Mouse (Mus musculus) forelimb bud, embryonic 11.5 days (tissue): ENCODE results near the gene Gm20388.

Experiments
- DNase-seq: peaks from one replicate; pipeline ENCODE4 v3.0.0-alpha.2; 2012; ENCODE audit warnings: low read depth, low spot score

Gm20388 gene

DNA sequence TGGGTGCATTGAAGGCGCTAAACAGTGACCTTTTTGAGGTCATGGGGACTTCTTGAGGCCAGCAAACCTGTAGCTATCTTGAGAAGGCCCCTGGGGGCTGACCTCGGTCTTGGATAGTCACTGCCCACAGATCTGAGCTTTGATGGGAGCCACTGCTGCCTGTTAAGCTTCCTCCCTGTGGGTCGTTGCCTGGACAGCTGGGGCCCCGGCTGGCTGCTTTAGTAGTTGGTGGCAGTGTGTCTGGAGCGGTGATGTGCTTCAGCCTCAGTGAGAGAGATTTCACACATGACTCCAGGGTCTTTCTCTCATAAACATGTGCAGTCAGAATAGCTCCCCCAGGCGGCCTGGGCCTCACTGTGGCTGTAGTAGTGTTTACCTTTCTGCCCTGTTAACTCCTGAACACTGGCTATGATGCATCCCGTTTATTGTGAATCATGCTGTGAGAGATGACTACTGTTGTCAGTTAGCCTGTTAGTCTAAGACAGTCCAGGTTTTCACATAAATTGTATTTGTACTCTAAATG lies 2100.5 kb downstream of the Gm20388 start:
- DNase-seq, result no peak

DNA sequence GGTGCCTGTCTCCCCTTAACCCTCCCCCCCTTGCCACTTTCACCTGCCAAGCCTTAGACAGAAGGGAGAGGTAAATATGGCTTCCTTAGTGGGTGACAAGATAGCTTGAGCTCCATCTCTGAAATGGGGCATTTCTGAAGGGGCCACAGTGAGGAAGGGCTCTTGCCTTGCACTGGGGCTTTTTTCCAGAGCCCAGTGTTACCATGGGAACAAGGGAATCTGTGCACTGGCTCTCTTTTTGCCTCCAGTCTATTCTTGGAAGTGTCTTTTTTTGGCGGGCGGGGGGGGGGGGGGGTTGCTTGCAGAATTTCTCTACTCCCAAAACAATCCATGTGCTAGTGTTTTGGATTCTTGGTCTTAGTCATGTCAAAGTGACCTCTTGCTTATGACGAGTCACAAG lies 2104.0 kb downstream of the Gm20388 start:
- DNase-seq, result no peak

DNA sequence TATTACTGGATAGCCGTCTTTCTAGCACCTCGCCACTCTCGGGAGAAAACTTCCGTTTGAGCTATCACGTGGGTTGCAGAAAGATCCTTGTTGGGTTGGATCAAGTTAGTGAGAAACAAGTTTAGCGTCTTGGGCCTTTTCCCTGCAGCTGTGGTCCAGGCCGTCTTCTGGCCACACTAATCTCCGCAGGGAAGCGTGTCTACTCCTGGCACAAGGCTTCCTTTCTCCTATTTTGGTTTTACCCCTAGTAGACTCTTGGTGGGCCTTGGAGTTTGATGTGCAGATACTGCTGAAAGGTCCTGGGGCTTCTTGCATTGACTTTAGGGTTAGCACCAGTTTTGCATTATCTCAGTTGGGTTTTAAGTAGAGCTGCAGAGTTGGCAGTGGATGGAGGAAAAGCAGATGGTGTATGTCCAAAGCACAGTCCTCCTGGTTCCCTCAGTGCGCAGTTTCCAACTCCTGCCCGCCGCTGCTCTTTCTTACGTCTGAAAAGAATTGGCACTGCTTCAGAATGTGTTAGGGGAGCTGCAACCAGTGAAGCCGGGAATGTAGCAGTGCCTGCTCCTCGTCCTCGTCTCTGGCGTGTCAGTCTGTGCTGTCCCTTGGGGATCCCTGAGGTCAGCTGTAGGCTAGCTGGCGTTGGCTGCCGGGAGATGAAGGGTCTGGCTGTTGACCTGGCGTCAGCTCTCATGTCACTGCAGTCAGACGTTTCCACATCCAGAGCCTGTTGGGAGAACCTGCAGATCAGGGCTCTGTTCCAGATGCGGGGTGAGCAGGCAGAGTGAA lies 2107.6 kb downstream of the Gm20388 start:
- DNase-seq, result no peak

DNA sequence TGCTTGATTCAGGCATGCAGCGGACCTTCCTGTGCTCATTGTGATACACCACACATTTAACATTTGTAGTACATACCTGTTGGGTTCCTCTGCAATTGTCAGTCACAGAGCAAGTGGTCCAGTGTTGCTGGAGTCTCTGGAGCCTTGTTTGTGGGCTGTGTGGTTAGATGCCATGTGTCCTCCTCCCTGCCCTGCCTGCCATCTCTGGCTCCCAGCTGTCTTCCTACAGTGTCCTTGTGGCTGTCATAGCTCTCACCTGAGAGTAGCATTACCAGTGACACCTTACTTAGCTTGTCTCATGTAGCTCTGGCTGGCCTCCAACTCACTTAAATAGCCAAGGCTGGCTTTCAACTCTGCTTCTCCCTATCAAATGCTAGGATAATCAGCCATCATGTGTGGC lies 2108.5 kb downstream of the Gm20388 start:
- DNase-seq, result no peak

DNA sequence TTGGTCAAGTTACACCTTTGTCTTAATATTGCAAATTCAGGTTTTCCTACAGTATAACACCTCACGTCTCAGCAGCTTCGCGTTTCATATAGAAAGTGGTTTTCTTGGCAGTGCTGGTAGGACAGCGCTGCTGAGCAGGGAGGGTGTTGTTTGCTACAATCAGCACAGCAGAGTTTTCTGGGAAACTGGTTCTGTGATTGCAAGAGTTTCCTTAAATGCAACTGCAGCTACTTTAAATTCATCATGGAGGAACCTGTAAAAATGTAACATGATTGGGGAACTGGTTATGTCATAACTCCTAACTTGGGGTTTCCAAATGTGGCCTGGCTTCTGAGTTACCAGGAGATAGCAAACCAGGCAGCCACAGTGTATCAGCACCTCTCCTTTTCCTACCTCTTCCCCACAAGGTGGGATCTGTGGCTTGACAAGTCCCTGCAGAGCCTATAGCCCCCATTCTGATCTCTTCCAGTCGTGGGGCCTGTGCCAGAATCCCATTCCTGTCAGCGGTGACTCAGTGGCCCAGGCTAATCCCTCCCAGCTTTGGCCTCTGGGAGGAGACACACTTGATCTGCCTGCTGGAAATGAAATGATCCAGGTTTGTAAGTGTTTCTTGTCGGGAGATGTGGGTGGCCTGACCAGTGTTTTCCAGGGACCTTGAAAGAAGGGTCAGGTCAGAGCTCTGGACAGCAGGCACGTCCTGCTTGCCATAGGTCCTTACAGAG lies 2109.6 kb downstream of the Gm20388 start:
- DNase-seq, result no peak

DNA sequence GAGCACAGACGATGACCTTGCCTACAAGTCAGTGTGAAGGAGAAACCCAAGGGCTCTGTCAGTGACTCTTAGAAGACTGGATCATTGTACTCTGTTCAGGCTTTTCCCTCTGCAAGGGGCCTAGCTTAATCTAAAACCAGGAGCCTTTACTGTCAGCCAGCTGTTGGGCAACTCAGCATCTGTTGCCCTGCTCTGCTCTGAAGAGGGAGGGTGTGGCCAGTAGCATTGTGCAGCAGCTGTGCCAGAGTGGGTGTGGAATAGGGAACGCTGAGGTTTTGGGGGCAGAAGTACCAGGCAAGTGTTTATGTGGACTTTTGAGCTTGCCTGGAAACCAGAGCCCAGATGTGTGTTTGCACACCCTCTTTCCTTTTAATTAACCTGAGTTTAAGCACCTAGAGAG lies 2111.1 kb downstream of the Gm20388 start:
- no peak for DNase-seq

DNA sequence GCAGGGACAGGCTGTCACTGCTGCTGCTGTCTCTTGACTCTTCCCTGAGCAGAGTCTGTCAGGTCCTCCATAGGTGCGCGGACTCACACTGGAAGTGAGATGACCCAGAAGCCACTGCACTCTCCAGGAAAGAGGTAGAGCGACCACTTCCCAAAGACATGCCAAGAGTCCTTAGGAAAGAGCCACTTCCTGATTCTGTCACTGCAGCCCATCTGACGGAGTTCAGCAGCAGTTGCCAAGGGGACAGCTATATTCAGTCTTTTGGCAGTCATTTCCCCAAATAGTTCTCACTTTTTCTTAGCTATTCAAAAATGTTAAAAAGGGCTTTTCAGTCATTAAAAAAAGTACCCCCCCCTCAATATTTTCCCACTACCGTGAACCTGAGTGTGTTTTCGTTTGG lies 2111.6 kb downstream of the Gm20388 start:
- DNase-seq, result no peak

DNA sequence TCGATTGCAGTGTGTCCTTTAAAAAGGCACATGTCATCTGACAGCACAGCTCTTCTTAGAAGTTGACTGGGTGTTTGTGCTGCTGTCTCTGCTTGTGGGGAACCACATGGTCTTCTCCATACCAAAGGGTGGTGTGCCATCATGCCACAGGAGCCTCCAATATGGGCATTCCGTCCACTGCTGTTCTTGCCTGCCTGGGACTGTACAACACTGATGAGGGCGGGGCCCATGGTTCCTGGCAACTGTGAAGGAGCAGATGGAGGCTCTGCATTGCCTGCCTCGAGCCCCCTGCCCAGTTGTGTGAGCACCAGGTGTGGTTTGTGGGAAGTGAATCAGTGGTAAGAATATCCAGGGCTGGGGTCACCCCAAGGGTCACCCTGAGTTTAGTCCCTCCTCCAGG lies 2112.1 kb downstream of the Gm20388 start:
- DNase-seq, result no peak

DNA sequence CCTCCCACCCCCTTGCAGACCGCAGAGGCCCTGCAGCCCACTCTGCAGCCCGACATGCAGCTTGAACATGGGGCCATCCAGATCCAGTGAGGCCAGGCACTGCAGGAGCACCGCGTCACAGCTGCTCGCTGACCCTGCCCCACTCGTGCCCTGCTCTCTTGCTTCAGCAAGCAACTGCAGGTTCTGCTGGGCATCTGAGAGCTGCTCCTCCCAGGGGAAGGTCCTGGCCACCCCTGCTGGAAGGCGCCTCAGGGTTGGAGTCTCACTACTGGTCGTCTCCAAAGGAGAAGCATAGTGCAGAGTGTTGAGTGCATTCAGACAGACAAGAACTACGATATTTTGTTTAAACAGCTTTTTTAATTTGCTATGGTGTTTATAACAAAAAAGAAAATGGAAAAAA lies 2114.9 kb downstream of the Gm20388 start:
- no peak for DNase-seq

DNA sequence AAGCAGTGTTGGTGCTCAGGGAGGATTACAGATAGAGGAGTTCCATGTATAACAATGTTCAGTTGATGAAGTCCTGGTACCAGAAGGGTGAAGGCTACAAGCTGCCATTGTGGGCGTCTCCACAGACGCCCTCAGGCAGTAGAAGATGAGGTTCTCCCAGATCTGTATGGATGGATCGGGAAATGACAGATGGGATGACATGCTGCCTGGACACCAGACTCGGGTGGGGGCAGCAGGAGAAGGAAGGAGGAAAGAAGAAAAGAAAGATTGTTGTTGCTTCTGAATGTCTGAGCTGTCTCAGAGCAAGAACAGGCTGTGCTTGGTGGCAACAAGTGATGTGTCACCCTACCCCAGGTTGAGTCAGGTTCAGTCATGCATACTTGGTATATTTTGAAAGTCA lies 2117.5 kb downstream of the Gm20388 start:
- no peak for DNase-seq

DNA sequence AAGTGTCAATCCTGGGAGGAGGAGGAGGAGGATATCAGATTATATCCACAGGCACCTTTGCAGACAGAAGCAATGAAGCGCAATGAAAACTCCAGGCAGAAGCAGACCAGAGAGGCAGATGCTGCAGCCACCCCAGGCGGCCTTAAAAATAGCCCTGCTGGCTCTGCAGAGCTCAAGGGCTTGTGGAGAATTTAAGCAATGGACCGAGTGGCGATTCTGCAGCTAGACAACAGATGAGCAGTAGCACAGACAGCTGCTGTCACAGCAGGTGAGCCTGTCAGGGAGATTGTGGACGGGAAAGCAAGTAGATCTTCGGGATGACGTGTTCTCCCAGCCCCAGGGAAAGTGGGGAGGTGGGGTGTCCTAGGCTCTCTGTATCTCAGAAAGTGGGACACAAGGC lies 2120.3 kb downstream of the Gm20388 start:
- DNase-seq, result no peak

DNA sequence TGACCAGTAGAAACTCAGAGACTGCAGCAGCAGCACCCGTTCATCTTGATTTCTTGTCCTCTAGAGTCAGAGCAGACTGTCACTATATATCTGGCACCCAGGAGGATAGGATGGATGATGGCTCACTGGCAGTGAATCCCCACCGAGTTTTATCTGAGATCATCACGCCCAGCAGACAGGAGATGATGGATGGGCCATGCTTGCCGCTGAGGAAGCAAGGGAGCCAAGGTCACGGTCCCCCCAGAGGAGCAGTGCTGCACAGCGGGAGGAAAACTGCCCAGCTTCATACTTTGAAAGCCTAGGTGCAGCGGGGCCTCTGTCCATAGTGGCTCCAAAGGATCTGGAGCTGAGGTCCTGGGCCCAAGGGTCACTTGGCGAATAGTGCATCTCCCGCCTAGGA lies 2122.1 kb downstream of the Gm20388 start:
- no peak for DNase-seq

DNA sequence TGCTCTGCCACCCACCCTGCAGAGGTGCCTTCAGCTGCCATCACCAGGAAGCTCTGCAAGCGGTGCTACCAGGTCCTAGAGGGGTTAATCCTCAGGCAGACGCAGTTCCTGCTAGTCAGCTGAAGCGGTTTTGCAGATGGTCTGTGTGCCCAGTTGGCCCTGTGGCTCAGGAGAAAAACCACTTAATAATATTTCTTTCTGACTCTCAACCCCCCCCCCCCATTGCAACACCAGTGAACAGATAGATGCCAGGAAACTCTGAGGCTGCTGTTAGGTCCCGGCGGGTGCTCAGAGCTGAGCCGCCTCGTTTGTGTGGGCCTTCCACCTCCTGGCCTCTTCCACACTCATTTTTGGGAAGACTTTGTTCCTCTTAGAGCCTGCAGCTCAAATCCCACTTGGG lies 2124.9 kb downstream of the Gm20388 start:
- no peak for DNase-seq

DNA sequence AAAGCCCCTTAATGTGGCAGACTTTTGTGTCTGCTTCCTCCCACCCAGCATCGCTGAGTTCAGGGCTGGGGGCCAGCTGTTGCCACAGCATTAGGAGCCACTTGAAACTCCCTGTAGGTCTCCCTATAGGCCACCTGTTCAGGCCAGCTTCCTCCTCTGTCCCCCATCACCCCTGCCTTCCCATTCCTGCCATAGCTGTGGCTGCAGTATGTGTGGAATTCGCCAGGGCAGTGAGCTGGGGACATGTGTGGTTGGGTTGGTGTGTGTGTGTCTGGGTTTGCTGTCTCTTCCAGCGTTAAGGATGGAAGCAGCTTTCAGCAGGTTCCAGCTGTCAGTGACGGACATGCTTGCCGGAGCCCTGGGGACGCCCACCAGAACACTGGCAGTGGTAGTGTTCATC lies 2125.7 kb downstream of the Gm20388 start:
- no peak for DNase-seq

DNA sequence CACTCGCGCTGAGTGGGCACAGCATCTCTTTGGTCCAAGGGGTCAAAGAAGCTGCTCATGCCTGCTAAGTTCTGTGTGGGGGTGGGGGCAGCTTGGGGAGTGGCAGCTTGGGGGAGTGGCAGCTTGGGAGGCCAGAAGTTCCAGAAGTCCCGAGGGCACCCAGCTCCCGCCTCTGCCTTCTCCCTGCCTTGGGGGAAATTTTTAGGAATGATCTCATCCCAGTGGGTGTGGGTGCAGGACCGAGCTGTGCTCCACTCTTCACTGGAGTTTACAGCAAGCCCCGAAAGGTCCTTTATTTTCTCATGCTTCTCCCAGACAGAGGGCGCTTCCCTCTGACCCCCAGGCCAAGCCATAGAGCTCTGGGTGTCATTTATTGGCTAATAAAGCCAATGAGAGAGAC lies 2126.6 kb downstream of the Gm20388 start:
- DNase-seq, result no peak

DNA sequence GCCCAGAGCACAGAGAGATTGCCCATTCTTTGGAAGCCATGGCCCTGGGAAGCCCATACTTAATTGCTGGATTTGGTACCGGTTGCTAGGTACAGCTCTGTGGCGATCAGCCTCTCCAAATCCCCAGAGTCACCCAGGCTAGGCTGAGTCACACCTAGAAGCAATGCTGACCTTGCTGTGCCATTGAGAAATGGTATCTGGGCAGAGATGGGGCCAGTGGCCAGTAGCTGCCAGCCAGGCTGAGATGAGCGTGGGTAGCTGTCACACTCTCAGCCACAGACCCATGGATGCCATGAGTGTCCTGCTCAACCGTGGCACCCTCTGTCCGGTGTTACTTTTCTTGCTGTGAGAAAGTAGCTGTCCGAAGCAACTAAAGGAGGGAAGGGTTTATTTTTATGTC lies 2127.4 kb downstream of the Gm20388 start:
- DNase-seq, result no peak

DNA sequence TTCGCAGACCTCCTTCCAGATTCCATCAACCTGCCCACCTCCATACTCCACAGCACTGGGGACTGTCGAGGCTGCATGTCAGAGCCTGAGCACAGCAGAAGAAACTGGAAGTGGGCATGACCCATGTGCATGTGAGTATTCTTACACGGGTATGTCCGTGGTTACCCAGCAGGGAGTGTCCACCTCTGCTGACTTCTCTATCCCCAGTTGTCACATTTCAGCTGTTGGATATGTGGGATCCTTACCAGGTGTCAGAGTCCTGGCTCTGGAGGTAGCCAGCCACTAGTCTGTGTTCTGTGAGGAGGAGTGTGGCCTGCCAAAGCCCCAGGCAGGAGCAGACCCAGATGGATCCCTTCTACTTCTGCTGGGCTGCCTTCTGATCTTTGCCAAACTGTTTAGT lies 2128.8 kb downstream of the Gm20388 start:
- DNase-seq, result no peak

DNA sequence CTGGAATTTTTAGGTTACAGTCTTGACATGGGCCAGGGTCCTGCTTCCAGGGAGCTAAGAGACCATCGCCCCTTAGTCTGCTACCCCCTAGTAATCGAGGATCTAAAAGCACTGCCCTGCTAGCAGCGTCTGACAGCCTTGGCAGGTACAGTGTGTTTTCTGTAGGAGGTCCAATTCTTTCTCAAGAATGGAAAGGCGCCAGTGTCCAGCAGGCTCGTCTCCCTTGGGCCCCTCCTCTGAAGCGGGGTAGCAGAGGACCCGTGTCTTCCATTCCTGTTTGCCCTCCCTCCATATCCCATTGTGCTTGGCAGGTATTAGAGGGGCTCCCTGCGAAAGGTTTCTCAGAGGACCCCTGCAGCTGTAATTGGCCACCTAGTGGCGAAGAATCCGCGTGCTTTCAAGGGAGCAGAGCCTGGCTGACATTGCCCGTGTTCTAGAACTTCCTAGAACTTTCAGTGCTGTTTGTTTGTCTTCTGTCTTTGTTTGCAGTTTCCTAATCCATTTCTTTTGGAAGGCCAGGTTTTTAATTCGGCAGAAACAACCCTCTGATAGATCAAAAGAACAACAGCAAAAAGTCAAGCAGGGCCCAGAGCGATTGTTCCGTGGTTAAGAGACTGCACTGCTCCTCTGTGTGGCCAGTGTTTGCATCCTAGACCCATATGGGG lies 2136.7 kb downstream of the Gm20388 start:
- no peak for DNase-seq

DNA sequence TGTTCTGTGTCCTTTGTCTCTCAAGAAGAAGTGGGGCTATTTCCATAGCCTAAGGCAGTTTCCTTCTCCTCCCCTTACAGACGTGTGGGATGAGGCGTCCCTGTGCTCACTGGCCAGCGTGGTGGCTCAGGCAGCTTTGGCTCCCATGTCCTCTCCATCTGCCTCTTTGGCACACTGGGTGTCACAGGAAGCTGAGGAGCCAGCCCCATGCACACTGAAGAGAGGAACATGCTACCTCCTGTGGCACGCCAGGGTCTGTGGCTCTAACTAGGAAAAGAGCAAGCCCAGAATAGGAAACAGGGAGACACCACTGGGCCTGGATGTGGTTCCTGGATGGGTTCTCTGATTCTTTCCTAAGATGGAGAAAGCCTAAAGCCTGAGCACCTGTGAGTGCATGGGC lies 2138.6 kb downstream of the Gm20388 start:
- DNase-seq, result no peak

DNA sequence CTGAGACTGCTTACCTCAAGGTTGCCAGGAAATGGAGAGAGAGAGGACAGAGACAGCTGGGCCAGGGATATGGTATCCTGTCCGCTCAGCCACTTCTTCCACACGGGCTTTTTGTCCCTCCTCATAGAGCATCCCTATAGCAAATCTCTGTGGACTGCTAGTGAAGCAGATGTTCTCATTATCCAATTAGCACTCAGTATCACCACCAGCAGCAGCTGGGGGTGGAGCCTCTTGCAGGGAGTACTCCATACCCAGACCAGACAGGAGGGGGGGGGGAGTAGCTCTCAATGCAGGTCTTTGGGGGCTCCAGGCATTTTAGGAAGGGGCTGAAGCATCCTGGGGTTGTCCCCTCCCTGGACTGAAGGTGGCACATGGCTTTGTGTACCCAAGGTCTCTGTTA lies 2139.3 kb downstream of the Gm20388 start:
- no peak for DNase-seq

DNA sequence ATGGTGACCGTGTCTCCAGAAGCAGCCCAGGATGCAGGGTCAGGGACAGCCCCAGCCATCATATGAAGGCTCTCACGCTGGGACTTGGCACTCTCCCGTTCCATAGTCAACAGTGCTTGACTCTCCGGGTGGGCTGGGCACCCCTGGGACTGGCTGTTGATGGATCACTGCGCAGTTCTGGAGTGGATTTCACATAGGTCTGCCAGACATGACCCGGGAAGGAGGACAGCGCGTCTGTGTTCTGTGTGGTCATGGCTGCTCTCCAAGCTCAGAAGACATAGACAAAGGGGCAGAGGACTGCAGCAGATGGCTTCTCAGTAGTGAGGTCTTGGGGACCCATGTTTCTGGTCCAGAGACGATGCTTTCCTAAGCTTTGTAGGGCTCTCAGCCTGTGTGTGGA lies 2140.0 kb downstream of the Gm20388 start:
- DNase-seq, result no peak

DNA sequence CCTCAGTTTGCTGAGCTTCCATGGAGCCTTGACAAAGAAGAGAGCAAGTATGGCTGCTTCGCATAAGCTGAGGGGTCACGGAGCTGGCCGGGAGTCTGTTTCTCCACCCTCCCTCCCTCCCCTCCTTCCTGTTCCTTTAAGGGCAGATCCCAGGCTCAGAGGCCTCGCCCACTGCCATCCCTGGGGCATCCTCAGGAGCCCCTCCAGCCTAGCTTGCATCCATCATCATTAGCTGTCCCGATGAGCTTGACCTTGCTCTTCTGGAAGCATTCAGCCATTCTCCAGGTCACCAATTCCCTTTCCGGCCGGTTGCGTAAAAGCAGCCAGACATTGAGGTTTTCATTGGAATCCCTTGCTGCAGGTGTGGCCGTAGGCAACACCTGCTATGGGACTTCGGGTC lies 2144.7 kb downstream of the Gm20388 start:
- no peak for DNase-seq

DNA sequence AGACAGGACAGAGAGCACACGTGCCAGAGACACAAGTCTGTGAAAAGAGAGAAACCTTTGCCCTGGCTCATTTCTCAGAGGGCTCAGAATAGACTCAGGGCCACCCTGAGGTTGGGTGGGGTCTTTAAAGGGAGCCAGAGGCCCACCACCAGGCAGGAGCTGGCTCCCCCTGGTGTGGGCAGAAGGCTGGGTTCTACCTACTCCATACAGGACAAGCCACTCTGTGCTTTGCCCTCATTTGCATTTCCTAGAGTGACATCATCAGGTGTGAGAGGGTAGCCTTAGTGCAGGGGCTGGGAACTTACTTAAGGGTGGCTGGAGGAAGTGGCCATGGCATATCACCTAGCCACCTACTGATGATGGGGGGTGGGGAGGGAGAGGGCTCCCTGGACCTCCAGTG lies 2145.5 kb downstream of the Gm20388 start:
- DNase-seq, result no peak
